Mouse (Mus musculus): ENCODE measurements at regions not wholly inside any gene's neighbourhood (a gene's known extent, or its start where the extent isn't known, plus 50 kb on each side); places are given as distances from the start of the nearest gene placed in this dataset.

DNA sequence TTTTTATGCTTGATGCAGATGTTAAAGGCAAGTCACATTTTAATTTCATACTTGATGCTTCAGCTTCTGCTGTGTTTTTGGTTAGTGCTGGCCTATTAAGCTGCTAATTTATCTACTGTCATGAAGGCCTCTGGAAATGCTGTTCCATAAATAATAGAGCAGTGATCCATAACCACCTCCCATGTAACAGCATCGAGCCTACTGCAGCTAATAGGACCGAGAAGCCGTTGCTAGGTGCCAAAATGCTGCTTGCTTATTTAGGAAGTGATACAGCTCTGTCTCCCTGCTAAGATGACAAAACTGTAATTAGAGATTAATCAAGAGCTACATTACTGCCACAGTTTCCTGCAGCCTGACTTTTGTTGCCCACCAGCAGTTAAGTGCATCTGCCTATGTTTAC is 406.9 kb upstream of the Itga1 start:
- no peak for DNase-seq (ENCODE audit: extremely low read depth)
- H3K4me1 ChIP-seq (ENCODE audit: control insufficient read depth in 1 of 2, insufficient read depth in 2 of 2) = no peaks in the 10 kb centered on the region
- dilution Hi-C loops (cut with MboI; ENCODE audit: extremely low pct_ligation_motif_present, extremely low pct_unique_long_range_greater_than_20kb, low sequenced_read_pairs) (no loop called here), in situ Hi-C loops (cut with MboI; ENCODE audit: low pct_ligation_motif_present, low pct_unique_long_range_greater_than_20kb, low sequenced_read_pairs) (no loop called here)
- TF ChIP-seq MEF2A (IDR thresholded peaks at IDR 0.05; ENCODE audit: borderline replicate concordance, low read depth, low read length) = no peak
- TF ChIP-seq NRF1 (IDR thresholded peaks at IDR 0.05; ENCODE audit: low read depth, low read length) = no peak
- no peak for TF ChIP-seq CHD1 (IDR thresholded peaks at IDR 0.05; ENCODE audit: low read depth, low read length)
- H3K27ac ChIP-seq (ENCODE audit: insufficient read depth, low read depth) = no peak overlapping the region
- no peaks in the 10 kb centered on the region for H3K79me2 ChIP-seq (replicated peaks; ENCODE audit: control insufficient read depth, extremely low read depth, insufficient read depth, poor library complexity, severe bottlenecking)
- H3K4me2 ChIP-seq (ENCODE audit: insufficient read depth, low read depth, poor library complexity, severe bottlenecking) = no peak overlapping the region
- H3K9me3 ChIP-seq (replicated peaks; ENCODE audit: low read length) = peaks cover 5% of the 10 kb centered on the region
- no peak overlapping the region for H3K9ac ChIP-seq (ENCODE audit: insufficient read depth, low read depth)
- H3K27me3 ChIP-seq (replicated peaks) = no peaks in the 10 kb centered on the region
- no peaks in the 10 kb centered on the region for H3K36me3 ChIP-seq (replicated peaks in 1 of 2; ENCODE audit: control insufficient read depth in 1 of 2, insufficient read depth in 1 of 2, low read length in 1 of 2)
- no peak overlapping the region for H3K4me3 ChIP-seq (replicated peaks in 1 of 3; ENCODE audit: low read depth in 2 of 3, low read length in 2 of 3, poor library complexity in 1 of 3)

GRCm38 (mm10) chr13:115494399-115494798 is 392.6 kb upstream of the Itga1 start:
- no peak for TF ChIP-seq UBTF (IDR thresholded peaks at IDR 0.05; ENCODE audit: low read depth, low read length)
- no peak for TF ChIP-seq RAD21 (IDR thresholded peaks at IDR 0.05; ENCODE audit: low read depth, low read length)
- no peak for DNase-seq (ENCODE audit: extremely low read depth)
- H3K27ac ChIP-seq (ENCODE audit: insufficient read depth, low read depth) = no peak overlapping the region
- H3K4me1 ChIP-seq (ENCODE audit: control insufficient read depth in 1 of 2, insufficient read depth in 2 of 2) = no peaks in the 10 kb centered on the region
- no peak overlapping the region for H3K4me3 ChIP-seq (replicated peaks in 1 of 3; ENCODE audit: low read depth in 2 of 3, low read length in 2 of 3, poor library complexity in 1 of 3)
- no peaks in the 10 kb centered on the region for H3K36me3 ChIP-seq (replicated peaks in 1 of 2; ENCODE audit: control insufficient read depth in 1 of 2, insufficient read depth in 1 of 2, low read length in 1 of 2)
- H3K4me2 ChIP-seq (ENCODE audit: insufficient read depth, low read depth, poor library complexity, severe bottlenecking) = no peak overlapping the region
- dilution Hi-C loops (cut with MboI; ENCODE audit: extremely low pct_ligation_motif_present, extremely low pct_unique_long_range_greater_than_20kb, low sequenced_read_pairs) = no loop called here
- in situ Hi-C loops (cut with MboI; ENCODE audit: low pct_ligation_motif_present, low pct_unique_long_range_greater_than_20kb, low sequenced_read_pairs) = no loop called here
- no peak overlapping the region for H3K9ac ChIP-seq (ENCODE audit: insufficient read depth, low read depth)
- no peaks in the 10 kb centered on the region for H3K27me3 ChIP-seq (replicated peaks)
- H3K79me2 ChIP-seq (replicated peaks; ENCODE audit: control insufficient read depth, extremely low read depth, insufficient read depth, poor library complexity, severe bottlenecking) = no peaks in the 10 kb centered on the region
- H3K9me3 ChIP-seq (replicated peaks; ENCODE audit: low read length) = peaks cover 14% of the 10 kb centered on the region

- Histone ChIP-seq H3K4me1 (ENCODE audit: control insufficient read depth in 1 of 2, insufficient read depth in 2 of 2) (no peaks in the 10 kb centered on the region), H3K36me3 (replicated peaks in 1 of 2; ENCODE audit: control insufficient read depth in 1 of 2, insufficient read depth in 1 of 2, low read length in 1 of 2) (no peaks in the 10 kb centered on the region), H3K9ac (ENCODE audit: insufficient read depth, low read depth) (no peak overlapping the region), H3K4me2 (ENCODE audit: insufficient read depth, low read depth, poor library complexity, severe bottlenecking) (no peak overlapping the region), H3K9me3 (replicated peaks; ENCODE audit: low read length) (peaks cover 24% of the 10 kb centered on the region), H3K79me2 (replicated peaks; ENCODE audit: control insufficient read depth, extremely low read depth, insufficient read depth, poor library complexity, severe bottlenecking) (no peaks in the 10 kb centered on the region), H3K27ac (ENCODE audit: insufficient read depth, low read depth) (no peak overlapping the region), H3K4me3 (replicated peaks in 1 of 3; ENCODE audit: low read depth in 2 of 3, low read length in 2 of 3, poor library complexity in 1 of 3) (no peak overlapping the region), H3K27me3 (replicated peaks) (no peaks in the 10 kb centered on the region)
- in situ Hi-C loops (cut with MboI; ENCODE audit: low pct_ligation_motif_present, low pct_unique_long_range_greater_than_20kb, low sequenced_read_pairs) = no loop called here
- dilution Hi-C loops (cut with MboI; ENCODE audit: extremely low pct_ligation_motif_present, extremely low pct_unique_long_range_greater_than_20kb, low sequenced_read_pairs) = no loop called here
- no peak for DNase-seq (ENCODE audit: extremely low read depth)
- TF ChIP-seq UBTF (IDR thresholded peaks at IDR 0.05; ENCODE audit: low read depth, low read length) (no peak), IRF4 (IDR thresholded peaks at IDR 0.05; ENCODE audit: low read depth, low read length) (no peak), SIN3A (IDR thresholded peaks at IDR 0.05; ENCODE audit: low read length) (no peak), TBP (conservative IDR thresholded peaks at IDR 0.05; ENCODE audit: low read depth, low read length) (no peak), ZMIZ1 (IDR thresholded peaks at IDR 0.05; ENCODE audit: low read depth, low read length) (no peak), ZKSCAN1 (IDR thresholded peaks at IDR 0.05; ENCODE audit: borderline replicate concordance, low read depth, low read length) (no peak), PAX5 (IDR thresholded peaks at IDR 0.05; ENCODE audit: low read length) (no peak), POLR2A (IDR thresholded peaks at IDR 0.05; ENCODE audit: low read depth, low read length) (no peak), HCFC1 (IDR thresholded peaks at IDR 0.05; ENCODE audit: low read depth, low read length) (no peak), ETS1 (conservative IDR thresholded peaks at IDR 0.05; ENCODE audit: low read depth, low read length) (no peak), SMC3 (IDR thresholded peaks at IDR 0.05; ENCODE audit: low read depth, low read length) (no peak), RCOR1 (conservative IDR thresholded peaks at IDR 0.05; ENCODE audit: low read depth, low read length) (no peak), GABPA (IDR thresholded peaks at IDR 0.05; ENCODE audit: insufficient replicate concordance, low read depth, low read length) (no peak), ZC3H11A (IDR thresholded peaks at IDR 0.05; ENCODE audit: low read depth, low read length) (no peak), USF2 (conservative IDR thresholded peaks at IDR 0.05; ENCODE audit: low read depth, low read length) (no peak)
Observed at GRCm38 (mm10) chr13:115475861-115476260, 374.1 kb upstream of the Itga1 start.
